Mouse (Mus musculus) frontal cortex, postnatal 25 days (tissue): ENCODE data around the gene H2-Q7.
"Not testable (repeated sequence)": the region's sequence is repeated elsewhere in the genome, so short reads cannot be mapped to it uniquely, and the experiment has no call there.

Source experiments
- DNase-seq, 2 experiments: peaks; one replicate each; pipeline ENCODE4 v3.0.0; 2022; ENCODE audit warnings: low spot score in 2 of 2

Gene H2-Q7

DNA sequence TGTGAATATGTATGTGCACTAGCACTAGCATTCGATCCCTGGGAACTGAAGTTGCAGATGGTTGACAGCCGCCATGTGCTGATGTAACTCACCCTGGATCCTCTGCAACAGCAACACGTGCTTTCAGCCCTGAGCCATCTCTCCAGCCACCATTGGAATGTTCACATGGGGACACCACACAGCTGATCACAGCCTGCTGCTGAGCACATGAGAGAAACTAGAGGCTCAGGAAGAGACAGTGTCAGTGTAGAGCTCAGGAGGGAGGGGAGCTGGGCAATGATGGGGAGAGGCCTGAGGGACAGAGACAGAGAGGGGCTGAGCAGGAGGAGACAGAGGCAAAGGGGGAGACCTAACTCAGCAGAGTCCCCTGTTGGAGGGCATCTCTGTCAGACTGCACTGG, 3.4 kb upstream of the H2-Q7 start:
- not testable (repeated sequence) for DNase-seq

DNA sequence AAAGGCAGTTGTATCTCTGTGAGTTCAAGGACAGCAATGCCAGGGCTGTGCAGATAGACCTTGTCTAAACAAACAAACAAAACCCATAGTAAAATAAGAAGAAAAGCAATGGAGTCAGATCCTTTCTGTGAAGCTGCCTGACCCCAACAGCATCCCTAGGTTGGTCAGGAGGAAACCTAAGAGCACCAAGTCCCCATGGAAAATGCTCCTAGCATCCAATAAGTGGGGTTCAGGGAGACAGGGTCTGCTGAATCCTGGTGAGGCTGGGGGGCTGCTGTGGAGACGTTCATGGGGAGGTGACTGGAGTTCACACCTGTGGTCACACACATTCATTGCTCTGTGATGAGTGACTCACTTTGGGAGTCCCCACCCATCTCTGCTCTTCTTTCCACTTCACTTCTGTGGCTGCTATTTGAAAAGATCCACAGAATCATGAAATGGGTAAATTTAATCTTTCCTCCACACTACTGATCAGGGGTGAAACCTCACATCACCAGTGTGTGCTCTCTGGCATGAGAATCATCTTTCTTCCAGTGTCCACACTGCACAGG, 1.5 kb upstream of the H2-Q7 start:
- DNase-seq: not testable (repeated sequence)

DNA sequence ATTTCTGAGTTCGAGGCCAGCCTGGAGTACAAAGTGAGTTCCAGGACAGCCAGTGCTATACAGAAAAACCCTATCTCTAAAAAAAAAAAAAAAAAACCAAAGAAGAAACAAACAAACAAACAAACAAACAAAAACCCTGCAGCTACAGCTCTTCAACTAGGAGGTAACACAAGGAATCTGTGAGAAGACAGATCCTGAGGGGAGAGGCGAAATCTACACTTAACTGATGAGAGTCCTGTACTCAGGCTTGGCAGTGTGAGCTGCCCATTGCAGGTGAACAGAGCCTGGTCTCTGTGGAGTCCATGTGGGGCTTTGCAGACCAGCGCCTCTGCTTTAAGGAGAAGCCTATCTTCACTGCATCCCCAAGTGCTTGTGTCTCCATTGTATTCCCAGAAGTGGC, 560 bp upstream of the H2-Q7 start:
- DNase-seq: not testable (repeated sequence)

DNA sequence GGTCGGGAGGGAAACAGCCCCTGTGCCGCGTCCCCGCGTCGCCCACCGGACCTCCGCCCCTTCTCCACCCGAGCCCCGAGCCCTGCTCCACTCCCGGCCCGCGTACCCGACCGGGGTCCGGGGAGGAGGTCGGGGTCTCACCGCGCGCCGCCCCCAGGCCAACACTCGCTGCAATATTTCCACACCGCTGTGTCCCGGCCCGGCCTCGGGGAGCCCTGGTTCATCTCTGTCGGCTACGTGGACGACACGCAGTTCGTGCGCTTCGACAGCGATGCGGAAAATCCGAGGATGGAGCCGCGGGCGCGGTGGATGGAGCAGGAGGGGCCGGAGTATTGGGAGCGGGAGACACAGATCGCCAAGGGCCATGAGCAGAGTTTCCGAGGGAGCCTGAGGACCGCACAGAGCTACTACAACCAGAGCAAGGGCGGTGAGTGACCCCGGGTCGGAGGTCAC, 366 bp downstream of the H2-Q7 start:
- DNase-seq: not testable (repeated sequence)

DNA sequence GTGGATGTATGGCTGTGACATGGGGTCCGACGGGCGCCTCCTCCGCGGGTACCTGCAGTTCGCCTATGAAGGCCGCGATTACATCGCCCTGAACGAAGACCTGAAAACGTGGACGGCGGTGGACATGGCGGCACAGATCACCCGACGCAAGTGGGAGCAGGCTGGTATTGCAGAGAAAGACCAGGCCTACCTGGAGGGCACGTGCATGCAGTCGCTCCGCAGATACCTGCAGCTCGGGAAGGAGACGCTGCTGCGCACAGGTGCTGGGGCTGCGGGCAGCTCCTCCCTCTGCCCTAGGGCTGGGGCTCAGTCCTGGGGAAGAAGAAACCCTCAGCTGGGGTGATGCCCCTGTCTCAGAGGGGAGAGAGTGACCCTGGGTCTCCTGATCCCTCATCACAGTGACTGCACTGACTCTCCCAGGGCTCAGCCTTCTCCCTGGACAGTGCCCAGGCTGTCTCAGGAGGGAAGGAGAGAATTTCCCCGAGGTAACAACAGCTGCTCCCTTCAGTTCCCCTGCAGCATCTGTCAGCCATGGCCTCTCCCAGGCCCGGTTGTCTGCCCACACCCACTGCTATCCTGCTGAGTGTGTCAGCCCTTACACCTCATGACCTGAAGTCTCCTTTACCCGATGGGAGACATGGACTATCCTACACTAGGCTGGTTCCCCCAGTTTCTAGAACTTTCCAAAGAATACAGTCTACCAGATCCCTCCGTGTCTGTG, 1.1 kb downstream of the H2-Q7 start:
- DNase-seq: not testable (repeated sequence)

DNA sequence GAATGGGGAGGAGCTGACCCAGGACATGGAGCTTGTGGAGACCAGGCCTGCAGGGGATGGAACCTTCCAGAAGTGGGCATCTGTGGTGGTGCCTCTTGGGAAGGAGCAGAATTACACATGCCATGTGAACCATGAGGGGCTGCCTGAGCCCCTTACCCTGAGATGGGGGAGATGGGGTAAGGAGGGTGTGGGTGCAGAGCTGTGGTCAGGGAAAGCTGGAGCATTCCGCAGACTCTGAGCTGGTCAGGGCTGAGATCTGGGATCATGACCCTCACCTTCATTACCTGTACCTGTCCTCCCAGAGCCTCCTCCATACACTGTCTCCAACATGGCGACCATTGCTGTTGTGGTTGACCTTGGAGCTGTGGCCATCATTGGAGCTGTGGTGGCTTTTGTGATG, 3.4 kb downstream of the H2-Q7 start:
- DNase-seq: not testable (repeated sequence)

DNA sequence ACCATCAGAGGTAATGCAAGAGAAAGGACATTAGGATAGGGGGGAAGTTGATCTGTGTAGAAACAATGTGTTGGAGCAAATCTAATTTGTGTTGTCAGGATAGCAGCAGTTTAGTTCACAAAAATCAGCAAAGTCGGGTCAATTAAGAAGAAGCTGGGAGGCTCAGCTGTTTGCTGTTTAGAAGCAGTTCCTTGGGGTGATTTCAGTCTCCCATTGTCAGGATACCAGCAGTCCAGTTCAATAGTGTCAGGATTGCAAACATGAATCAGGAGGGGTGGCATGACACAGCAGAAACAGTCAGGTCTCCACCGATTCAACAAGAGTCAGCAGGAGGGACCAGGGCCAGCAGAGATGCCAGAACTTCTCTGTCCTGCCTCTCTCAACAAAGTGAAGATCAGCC, 5.6 kb downstream of the H2-Q7 start:
- DNase-seq: not testable (repeated sequence)

DNA sequence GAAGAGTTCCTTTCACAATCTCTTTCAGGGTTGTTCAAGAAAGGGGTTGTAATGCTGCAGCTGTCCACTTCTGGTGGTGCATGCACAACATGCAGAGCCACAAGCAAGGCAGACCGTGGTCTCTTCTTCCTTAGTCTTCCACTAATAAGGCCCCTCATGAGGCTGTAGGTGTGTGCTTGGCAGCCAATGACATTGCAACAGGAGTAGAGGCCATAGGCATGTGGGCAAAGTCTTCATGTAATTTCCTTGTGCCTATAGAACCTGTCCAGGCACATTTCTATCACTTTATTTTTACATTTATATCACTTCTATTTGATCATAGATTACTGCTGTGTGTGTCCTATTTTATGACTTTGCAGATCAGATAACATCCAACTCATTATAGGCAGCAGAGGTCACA, 19.3 kb downstream of the H2-Q7 start:
- DNase-seq: not testable (repeated sequence)

DNA sequence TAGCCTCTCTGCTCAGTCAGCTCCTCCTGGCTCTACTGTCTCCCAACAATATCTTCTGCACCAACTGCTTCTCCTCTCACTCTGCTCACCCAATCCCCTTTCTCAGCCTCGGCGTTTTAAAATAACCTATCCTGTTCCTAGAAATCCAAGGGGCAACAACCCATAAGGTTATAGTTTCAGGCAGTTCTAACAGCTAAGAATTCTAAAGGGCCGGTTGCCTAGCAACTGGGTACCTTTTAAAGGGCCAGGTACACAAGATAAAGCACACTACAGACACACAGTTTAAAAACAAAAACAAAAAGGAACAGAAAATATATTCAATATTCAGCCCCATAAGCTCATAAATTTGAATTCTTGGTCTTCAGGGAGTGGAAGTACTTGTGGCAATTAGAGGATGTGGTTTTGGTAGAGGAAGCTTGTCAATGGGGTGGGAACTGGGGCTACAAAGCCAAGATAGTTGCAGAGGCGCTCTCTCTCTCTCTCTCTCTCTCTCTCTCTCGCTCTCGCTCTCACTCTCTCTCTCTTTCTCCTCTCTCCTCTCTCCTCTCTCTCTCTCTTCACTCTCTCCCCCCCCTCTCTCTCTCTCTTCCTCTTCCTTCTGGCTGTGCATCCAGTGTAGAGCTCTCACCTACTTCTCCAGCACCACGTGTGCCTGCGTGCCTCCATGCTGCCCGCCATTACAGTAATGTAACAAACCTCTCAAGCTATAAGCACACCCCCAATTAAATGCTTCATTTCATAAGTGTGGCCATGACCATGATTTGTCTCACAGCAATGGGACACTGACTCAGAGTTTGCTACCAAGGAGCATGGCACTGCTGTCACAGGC, 21.8 kb downstream of the H2-Q7 start:
- DNase-seq: not testable (repeated sequence)

DNA sequence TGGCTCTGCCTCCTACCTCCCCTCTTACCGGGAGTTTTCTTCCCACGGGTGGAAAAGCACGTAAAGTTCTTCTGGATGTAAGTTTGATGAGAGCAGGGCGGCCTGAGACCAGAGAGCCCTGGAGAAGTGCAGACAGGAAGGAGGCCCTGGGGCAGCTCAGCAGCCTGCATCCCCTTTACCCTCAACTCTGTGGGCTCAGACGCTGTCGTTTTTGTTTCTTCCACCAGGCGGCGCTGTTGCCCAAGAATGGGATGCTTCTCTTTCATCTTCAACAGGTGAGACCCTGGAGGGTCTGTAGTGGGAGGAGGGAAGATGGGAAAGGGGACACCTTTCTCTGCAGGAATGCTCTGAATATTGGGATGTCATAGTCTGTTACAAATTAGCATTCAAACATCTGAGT, 26.7 kb downstream of the H2-Q7 start:
- not testable (repeated sequence) for DNase-seq

DNA sequence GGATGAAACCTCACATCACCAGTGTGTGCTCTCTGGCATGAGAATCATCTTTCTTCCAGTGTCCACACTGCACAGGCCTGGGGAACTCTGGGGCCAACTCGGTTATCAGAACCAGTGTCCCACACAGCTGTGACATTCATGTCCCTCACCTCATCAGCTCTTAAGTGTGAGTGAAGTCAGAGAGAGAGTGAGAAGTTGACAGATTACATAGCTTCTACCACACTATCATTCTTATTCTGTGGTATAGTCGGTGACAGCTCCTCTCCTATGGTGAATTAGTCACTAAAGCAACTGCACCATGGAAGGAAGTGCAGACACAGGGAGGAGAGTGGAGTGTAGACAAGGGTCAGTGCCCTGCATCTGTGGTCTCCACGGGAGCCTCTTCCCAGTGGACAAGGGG, 30.0 kb downstream of the H2-Q7 start:
- DNase-seq: not testable (repeated sequence)

DNA sequence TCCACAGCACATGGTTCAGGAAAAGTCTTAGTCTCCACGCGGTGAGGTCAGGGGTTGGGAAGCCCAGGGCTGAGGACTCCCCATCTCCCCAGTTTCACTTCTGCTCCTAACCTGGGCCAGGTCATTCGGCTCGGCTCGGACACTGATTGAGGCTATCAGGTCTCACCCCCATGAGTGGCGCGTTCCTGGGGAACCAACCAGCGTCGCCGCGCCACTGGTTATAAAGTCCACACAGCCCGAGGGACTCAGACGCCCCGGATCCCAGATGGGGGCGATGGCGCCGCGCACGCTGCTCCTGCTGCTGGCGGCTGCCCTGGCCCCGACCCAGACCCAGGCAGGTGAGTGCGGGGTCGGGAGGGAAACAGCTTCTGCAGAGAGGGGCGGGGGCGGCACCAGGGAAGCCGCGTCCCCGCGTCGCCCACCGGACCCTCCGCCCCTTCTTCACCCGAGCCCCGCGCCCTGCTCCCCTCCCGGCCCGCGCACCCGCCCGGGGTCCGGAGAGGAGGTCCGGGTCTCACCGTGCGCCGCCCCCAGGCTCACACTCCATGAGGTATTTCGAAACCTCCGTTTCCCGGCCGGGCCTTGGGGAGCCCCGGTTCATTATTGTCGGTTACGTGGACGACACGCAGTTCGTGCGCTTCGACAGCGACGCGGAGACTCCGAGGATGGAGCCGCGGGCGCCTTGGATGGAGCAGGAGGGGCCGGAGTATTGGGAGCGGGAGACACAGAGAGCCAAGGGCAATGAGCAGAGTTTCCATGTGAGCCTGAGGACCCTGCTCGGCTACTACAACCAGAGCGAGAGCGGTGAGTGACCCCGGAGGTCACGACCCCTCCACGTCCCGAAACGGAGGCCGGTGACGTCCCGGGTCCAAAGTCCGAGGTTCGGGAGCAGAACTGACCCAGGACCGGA, 31.1 kb downstream of the H2-Q7 start, which contains the start of gene H2-Q10:
Gene H2-Q10, plus strand, starts transcription at position 248 of the 910 bp plus-strand sequence.
- DNase-seq: no peak

DNA sequence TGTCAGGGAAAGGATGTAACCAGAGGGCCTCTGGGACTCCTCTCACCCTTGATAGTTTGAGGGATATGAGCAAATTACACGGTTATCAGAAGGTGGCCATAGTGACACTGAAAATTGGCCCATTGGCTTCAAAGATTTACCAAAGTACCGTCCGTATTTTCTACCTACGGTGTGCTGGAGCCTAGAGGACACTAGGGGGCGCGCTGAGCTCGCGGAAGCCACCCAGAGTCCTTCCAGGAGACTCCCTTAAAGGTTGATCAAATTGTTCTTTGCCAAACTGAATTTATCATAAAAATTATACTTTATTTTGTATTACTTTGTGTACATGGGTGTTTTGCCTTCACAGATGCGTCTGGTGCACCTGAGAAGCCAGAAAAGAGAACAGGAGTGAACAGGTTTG, 45.1 kb downstream of the H2-Q7 start:
- peak; percentile 28 to 48 for DNase-seq

DNA sequence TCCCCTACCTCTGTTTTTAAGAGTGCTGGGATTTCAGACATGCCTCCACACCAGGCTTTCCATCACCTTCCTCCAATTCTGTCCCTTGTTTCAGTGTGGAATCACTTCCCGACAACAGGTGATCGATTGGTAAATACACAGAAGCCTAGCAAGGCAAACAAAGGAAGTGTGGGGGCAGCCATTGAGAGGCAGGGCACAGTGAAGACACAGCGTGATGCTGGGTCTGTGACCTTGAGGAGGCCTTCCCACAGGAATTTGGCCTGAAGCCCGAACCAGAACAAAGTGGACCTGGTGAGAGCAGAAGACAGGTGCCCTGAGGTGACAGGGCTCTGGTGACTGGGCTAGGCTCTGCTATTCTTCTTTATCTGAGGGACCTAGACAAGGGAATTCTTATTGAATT, 46.7 kb downstream of the H2-Q7 start:
- no peak for DNase-seq

DNA sequence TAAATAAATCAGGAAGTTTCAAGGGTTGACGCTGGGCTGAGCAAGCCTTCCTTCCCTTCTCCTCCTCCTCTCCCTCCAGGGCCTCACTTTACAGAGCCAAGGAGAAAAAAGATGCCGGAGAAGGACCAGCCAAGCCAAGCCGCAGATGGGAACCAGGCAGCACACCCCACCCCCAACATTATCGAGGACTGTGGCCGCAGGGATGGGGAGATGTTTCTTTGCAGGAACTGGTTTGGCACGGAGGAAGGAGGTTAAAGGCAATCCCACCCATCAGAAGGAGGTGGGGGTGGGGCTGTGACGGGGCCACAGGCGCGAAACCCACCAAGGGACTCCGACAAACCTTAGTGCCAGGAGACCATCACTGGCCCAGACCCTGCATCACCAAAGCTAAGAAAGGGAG, 47.8 kb downstream of the H2-Q7 start:
- no peak for DNase-seq

DNA sequence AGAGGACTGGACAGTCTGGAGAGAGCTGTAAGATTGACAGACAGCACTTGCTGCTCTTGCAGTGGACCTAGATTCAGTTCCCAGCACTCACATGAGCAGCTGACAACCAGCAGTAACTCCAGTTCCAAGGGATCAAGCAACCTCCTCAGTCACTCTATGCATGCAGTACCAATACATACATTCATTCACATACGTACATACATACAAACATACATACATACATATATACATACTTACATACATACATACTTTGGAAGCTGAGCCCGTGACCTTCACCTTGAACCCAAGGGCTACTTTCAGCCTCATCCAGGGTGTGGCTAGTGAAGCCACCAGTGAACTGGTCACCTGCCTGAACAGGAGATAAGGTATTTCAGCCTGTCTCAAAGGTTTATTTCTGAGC, 49.1 kb downstream of the H2-Q7 start:
- DNase-seq: no peak

DNA sequence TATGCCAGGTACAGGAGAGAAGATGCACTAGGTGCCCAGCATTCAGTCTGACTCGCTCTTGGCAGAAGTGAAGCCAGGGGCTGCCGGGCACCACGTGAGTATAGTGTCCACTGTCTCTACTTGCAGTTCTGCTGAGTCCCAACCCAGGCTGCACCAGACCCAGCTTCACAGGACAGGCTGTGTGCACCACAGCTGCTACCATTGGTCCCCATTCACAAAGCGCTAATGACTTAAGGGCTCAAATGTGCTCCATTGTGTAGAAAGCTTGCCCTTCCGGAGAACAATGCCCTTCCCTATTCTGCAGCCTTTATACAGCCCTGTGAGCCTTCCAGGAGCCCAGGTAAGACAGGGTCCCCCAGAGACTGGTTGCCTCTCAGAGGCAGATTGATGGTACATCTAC, 51.4 kb downstream of the H2-Q7 start:
- DNase-seq: no peak
